Comparison of ENCODE assay signal across 21 mouse cellular contexts in the genomic region with DNA sequence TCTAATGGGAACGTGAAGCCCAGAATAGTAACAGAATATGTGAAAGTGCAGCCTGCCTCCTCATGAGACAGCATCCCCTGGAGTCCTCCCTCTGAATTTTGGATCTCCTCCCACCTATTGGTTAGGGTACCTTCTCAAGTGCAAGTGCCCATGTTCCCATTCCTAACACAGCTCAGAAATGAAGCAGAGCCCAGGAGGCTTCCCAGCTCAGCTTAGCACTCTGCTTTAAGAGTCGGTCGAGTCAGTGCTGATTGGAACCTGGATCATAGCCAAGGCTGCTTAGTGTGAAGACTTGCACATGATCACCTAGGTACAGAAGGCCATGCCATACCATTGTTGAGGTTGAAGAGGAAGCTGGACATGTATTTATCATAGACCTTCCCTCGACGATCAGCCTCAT. TPM values are rescaled to one million over a fixed set of nuclear protein-coding genes. Genes with fewer than 3 reads are reported as not detected.
DNase-seq lines count a peak whose midpoint lies in the region; ATAC-seq and TF ChIP-seq lines count a peak whose summit lies in the region.
"Had no signal": no experiment of that assay in that cellular context is flagged by ENCODE, and none has a peak within 500 bp of the region (broad histone marks: within the 10 kb centered on the region; RNA-seq: fewer than 3 reads in every experiment).

No protein-coding gene starts in this region.

- TF ChIP-seq CTCF in heart, postnatal 0 days (IDR thresholded peaks at IDR 0.05; ENCODE audit: low read depth), result no peak

- no peak overlapping the region for H3K9ac ChIP-seq in heart, postnatal 0 days (replicated peaks; ENCODE audit: low read depth, low read length)
- H3K9ac ChIP-seq in heart, embryonic 12.5 days, result no peak overlapping the region
- H3K9ac ChIP-seq: embryonic facial prominence, embryonic 15.5 days; limb, embryonic 12.5 days; liver, embryonic 15.5 days had no signal

- DNase-seq in cerebellum, adult 11 months, result peak; percentile 28
- no peak for DNase-seq in cerebellum, postnatal 4 days (ENCODE audit: low spot score in 2 of 2)
- no peak for DNase-seq in heart, postnatal 0 days (ENCODE audit: low spot score)
- peak; percentile 10 for DNase-seq in right cerebral cortex, postnatal 14 days
- DNase-seq in right cerebral cortex, adult 2 months (ENCODE audit: low spot score in 2 of 2), result no peak
- DNase-seq in frontal cortex, postnatal 10 days (ENCODE audit: low spot score in 2 of 2), result no peak
- DNase-seq in neural tube, embryonic 10.5 days (ENCODE audit: extremely low spot score, low spot score), result no peak
- DNase-seq: adrenal gland, adult 8-10 months; embryo, embryonic 11 days; gastrocnemius, postnatal 14 days; kidney, adult 18-20 months; kidney, postnatal 14 days; lung, postnatal 36 days had no signal

- peaks cover 32% of the 10 kb centered on the region for H3K4me1 ChIP-seq in heart, postnatal 0 days (ENCODE audit: control insufficient read depth, insufficient read depth)
- peaks cover 46% of the 10 kb centered on the region for H3K4me1 ChIP-seq in heart, embryonic 12.5 days (replicated peaks)

- 13% methylated on average over 5 of the region's 5 CpGs for WGBS in heart, postnatal 0 days
- 37% methylated on average over 5 of the region's 5 CpGs for WGBS in heart, embryonic 12.5 days

- H3K27ac ChIP-seq in heart, postnatal 0 days (ENCODE audit: low read depth), result no peak overlapping the region
- H3K27ac ChIP-seq in heart, embryonic 12.5 days (ENCODE audit: poor library complexity, severe bottlenecking), result no peak overlapping the region
- H3K27ac ChIP-seq: embryonic facial prominence, embryonic 15.5 days; forebrain, embryonic 10.5 days; hindbrain, embryonic 10.5 days; limb, embryonic 12.5 days; liver, embryonic 15.5 days; midbrain, embryonic 10.5 days had no signal

- ATAC-seq in heart, postnatal 0 days (ENCODE audit: insufficient read depth, low read depth), result 0 out of 2 replicates have a peak, but pooled peaks have one; percentile 15
- no peak for ATAC-seq in heart, embryonic 12.5 days (ENCODE audit: insufficient number of reproducible peaks, low FRiP score)
- ATAC-seq: CD4-positive, CD25-positive, alpha-beta regulatory T cell, adult 4 months had no signal

- no peak overlapping the region for H3K4me3 ChIP-seq in heart, postnatal 0 days (ENCODE audit: low read depth, low read length)
- no peak overlapping the region for H3K4me3 ChIP-seq in heart, embryonic 12.5 days
- H3K4me3 ChIP-seq: embryonic facial prominence, embryonic 15.5 days; forebrain, embryonic 10.5 days; hindbrain, embryonic 10.5 days; limb, embryonic 12.5 days; liver, embryonic 15.5 days; midbrain, embryonic 10.5 days had no signal

- H3K27me3 ChIP-seq in heart, postnatal 0 days (ENCODE audit: control insufficient read depth, insufficient read depth, low read length), result no peaks in the 10 kb centered on the region
- no peaks in the 10 kb centered on the region for H3K27me3 ChIP-seq in heart, embryonic 12.5 days (replicated peaks)
- H3K27me3 ChIP-seq: embryonic facial prominence, embryonic 15.5 days; limb, embryonic 12.5 days; liver, embryonic 15.5 days had no signal

- H3K4me2 ChIP-seq in heart, postnatal 0 days (ENCODE audit: low read depth, low read length), result no peak overlapping the region
- H3K4me2 ChIP-seq in heart, embryonic 12.5 days, result no peak overlapping the region
- H3K4me2 ChIP-seq: embryonic facial prominence, embryonic 15.5 days; limb, embryonic 12.5 days; liver, embryonic 15.5 days had no signal

- no peaks in the 10 kb centered on the region for H3K9me3 ChIP-seq in heart, postnatal 0 days (replicated peaks; ENCODE audit: control insufficient read depth, low read length)
- no peaks in the 10 kb centered on the region for H3K9me3 ChIP-seq in heart, embryonic 12.5 days (replicated peaks)
- H3K9me3 ChIP-seq: embryonic facial prominence, embryonic 15.5 days; forebrain, embryonic 10.5 days; hindbrain, embryonic 10.5 days; limb, embryonic 12.5 days; liver, embryonic 15.5 days; midbrain, embryonic 10.5 days had no signal

- H3K36me3 ChIP-seq in heart, postnatal 0 days (replicated peaks; ENCODE audit: control insufficient read depth, insufficient read depth, low read length), result peaks cover 44% of the 10 kb centered on the region
- H3K36me3 ChIP-seq in heart, embryonic 12.5 days, result peaks cover 55% of the 10 kb centered on the region

- no peak for TF ChIP-seq EP300 in heart, postnatal 0 days (IDR thresholded peaks at IDR 0.05; ENCODE audit: low read depth)

RNA-seq across cellular contexts. Expression of a gene that starts 18.9 kb away (rescaled TPM):
- 0.19 TPM in 1 of 2 replicates, not detected in the other for total RNA-seq in heart, postnatal 0 days (2014; rRNA removed; ENCODE audit: low replicate concordance)
- polyA plus RNA-seq in heart, postnatal 0 days (2015; fragmentation: Nextera tagmentation; extraction: Ambion mirVana), result 0.31 and 0.52 TPM in 2 replicates
- polyA plus RNA-seq in heart, embryonic 12.5 days (2016; fragmentation: Nextera tagmentation; extraction: Ambion mirVana), result 0.15 and 0.36 TPM in 2 replicates
- polyA plus RNA-seq: forebrain, embryonic 10.5 days; limb, embryonic 12.5 days had no signal

RNA-seq across cellular contexts. Expression of a gene that starts 23.0 kb away (rescaled TPM):
- 22.0 and 23.2 TPM in 2 replicates for total RNA-seq in heart, postnatal 0 days (2014; rRNA removed; ENCODE audit: low replicate concordance)
- 9.5 and 10.6 TPM in 2 replicates for polyA plus RNA-seq in heart, postnatal 0 days (2015; fragmentation: Nextera tagmentation; extraction: Ambion mirVana)
- polyA plus RNA-seq in heart, embryonic 12.5 days (2016; fragmentation: Nextera tagmentation; extraction: Ambion mirVana), result 10.4 and 10.6 TPM in 2 replicates
- polyA plus RNA-seq: CD4-positive, CD25-positive, alpha-beta regulatory T cell, adult 4 months had no signal

RNA-seq across cellular contexts. Expression of a gene that starts 23.8 kb away (rescaled TPM):
- total RNA-seq in heart, postnatal 0 days (2014; rRNA removed; ENCODE audit: low replicate concordance), result 0.54 and 1.4 TPM in 2 replicates
- 0.20 and 0.21 TPM in 2 replicates for polyA plus RNA-seq in heart, postnatal 0 days (2015; fragmentation: Nextera tagmentation; extraction: Ambion mirVana)
- 0.37 and 0.71 TPM in 2 replicates for polyA plus RNA-seq in heart, embryonic 12.5 days (2016; fragmentation: Nextera tagmentation; extraction: Ambion mirVana)

RNA-seq across cellular contexts. Expression of a gene that starts 32.1 kb away (rescaled TPM):
- 12.0 and 16.4 TPM in 2 replicates for total RNA-seq in heart, postnatal 0 days (2014; rRNA removed; ENCODE audit: low replicate concordance)
- 12.1 and 13.1 TPM in 2 replicates for polyA plus RNA-seq in heart, postnatal 0 days (2015; fragmentation: Nextera tagmentation; extraction: Ambion mirVana)
- 14.9 and 16.1 TPM in 2 replicates for polyA plus RNA-seq in heart, embryonic 12.5 days (2016; fragmentation: Nextera tagmentation; extraction: Ambion mirVana)

RNA-seq across cellular contexts. Expression of a gene that starts 38.4 kb away (rescaled TPM):
- total RNA-seq in heart, postnatal 0 days (2014; rRNA removed; ENCODE audit: low replicate concordance), result 0.08 TPM in 1 of 2 replicates, not detected in the other
- polyA plus RNA-seq in heart, postnatal 0 days (2015; fragmentation: Nextera tagmentation; extraction: Ambion mirVana), result 1.8 and 2.1 TPM in 2 replicates
- polyA plus RNA-seq in heart, embryonic 12.5 days (2016; fragmentation: Nextera tagmentation; extraction: Ambion mirVana), result 3.3 and 3.6 TPM in 2 replicates

Comparison
In these comparisons a context has a peak if more than half of its experiments do, and no peak if none do; other contexts are left out.
1. DNase-seq: peak in cerebellum, adult 11 months (single experiment) and right cerebral cortex, postnatal 14 days (single experiment); none in cerebellum, postnatal 4 days (0 of 2), heart, postnatal 0 days (single experiment), right cerebral cortex, adult 2 months (0 of 2), frontal cortex, postnatal 10 days (0 of 2) and neural tube, embryonic 10.5 days (single experiment).